Mouse (Mus musculus) cortical plate, adult 2 months (tissue): ENCODE results near the gene St8sia2.

ENCODE experiments used
- CTCF ChIP-seq: fragments of 200-500 bp; IDR thresholded peaks from 2 replicates; pipeline ENCODE4 v1.5.1; 2011; ENCODE audit warnings: mild to moderate bottlenecking, control low read depth, low read length; ENCODE audit not compliant: insufficient read depth; ENCODE audit errors: extremely low read depth
- POLR2A ChIP-seq: fragments of 200-500 bp; IDR thresholded peaks from 2 replicates; pipeline ENCODE4 v1.6.1; 2011; ENCODE audit warnings: mild to moderate bottlenecking, low read length, control low read depth; ENCODE audit not compliant: insufficient read depth; ENCODE audit errors: extremely low read depth

GRCm38 (mm10) chr7:74021771-74022170 lies 8.3 kb upstream of the St8sia2 start:
- TF ChIP-seq CTCF (no peak), POLR2A (no peak)
